Comparison of ENCODE assay signal across 7 mouse cellular contexts in genomic region chr2:112493539-112494260, GRCm38 (mm10). TPM values are rescaled to one million over a fixed set of nuclear protein-coding genes. Genes with fewer than 3 reads are reported as not detected.
DNase-seq lines count a peak whose midpoint lies in the region; ATAC-seq and TF ChIP-seq lines count a peak whose summit lies in the region.

No protein-coding gene starts in this region.

- H3K9me3 ChIP-seq in lung, embryonic 14.5 days (ENCODE audit: low read depth, low read length) = no peaks in the 10 kb centered on the region
- no peaks in the 10 kb centered on the region for H3K9me3 ChIP-seq in embryonic facial prominence, embryonic 11.5 days (replicated peaks; ENCODE audit: control insufficient read depth, low read length)
- no peaks in the 10 kb centered on the region for H3K9me3 ChIP-seq in neural tube, embryonic 12.5 days

- H3K27ac ChIP-seq in lung, embryonic 14.5 days (ENCODE audit: low read depth) = peak overlapping the region; percentile 99
- H3K27ac ChIP-seq in embryonic facial prominence, embryonic 11.5 days (replicated peaks; ENCODE audit: low read depth, low read length) = peak overlapping the region; percentile 99
- H3K27ac ChIP-seq in neural tube, embryonic 12.5 days = no peak overlapping the region

- WGBS in lung, embryonic 14.5 days = 36% methylated on average over 11 of the region's 11 CpGs
- 42% methylated on average over 11 of the region's 11 CpGs for WGBS in embryonic facial prominence, embryonic 11.5 days
- WGBS in neural tube, embryonic 12.5 days = 49% methylated on average over 11 of the region's 11 CpGs

- H3K27me3 ChIP-seq in lung, embryonic 14.5 days (ENCODE audit: insufficient read depth, low read length) = no peaks in the 10 kb centered on the region
- no peaks in the 10 kb centered on the region for H3K27me3 ChIP-seq in embryonic facial prominence, embryonic 11.5 days (ENCODE audit: control insufficient read depth, insufficient read depth, low read length)
- no peaks in the 10 kb centered on the region for H3K27me3 ChIP-seq in neural tube, embryonic 12.5 days (replicated peaks)

- peak; percentile 12; the same call in 1 of the 2 replicates for ATAC-seq in lung, embryonic 14.5 days (ENCODE audit: insufficient read depth)
- no peak; the same call in 1 of the 2 replicates for ATAC-seq in embryonic facial prominence, embryonic 11.5 days (replicated peaks; ENCODE audit: insufficient number of reproducible peaks, low FRiP score, low TSS enrichment, low read depth)
- ATAC-seq in inflammation-experienced regulatory T-cells, adult 6 months = peak; percentile 10
- peak; percentile 21 for ATAC-seq in neural tube, embryonic 12.5 days (ENCODE audit: low FRiP score, low read depth)

- H3K36me3 ChIP-seq in lung, embryonic 14.5 days (ENCODE audit: insufficient read depth) = no peaks in the 10 kb centered on the region
- no peaks in the 10 kb centered on the region for H3K36me3 ChIP-seq in embryonic facial prominence, embryonic 11.5 days (replicated peaks; ENCODE audit: control insufficient read depth, insufficient read depth, low read depth, low read length)
- H3K36me3 ChIP-seq in neural tube, embryonic 12.5 days = no peaks in the 10 kb centered on the region

- peak overlapping the region; percentile 84 for H3K4me2 ChIP-seq in lung, embryonic 14.5 days
- H3K4me2 ChIP-seq in embryonic facial prominence, embryonic 11.5 days (ENCODE audit: low read depth, low read length) = peak overlapping the region; percentile 75
- peak overlapping the region; percentile 72 for H3K4me2 ChIP-seq in neural tube, embryonic 12.5 days (replicated peaks)

- peak; percentile 56 for DNase-seq in lung, embryonic 14.5 days
- DNase-seq in lung, postnatal 14 days = no peak
- DNase-seq in embryonic facial prominence, embryonic 11.5 days (ENCODE audit: low spot score) = peak; percentile 14
- no peak for DNase-seq in cerebellum, postnatal 4 days (ENCODE audit: low spot score in 2 of 2)
- DNase-seq in urinary bladder, postnatal 10 days (ENCODE audit: low spot score) = no peak

- no peak for TF ChIP-seq CTCF in lung, embryonic 14.5 days (IDR thresholded peaks at IDR 0.05; ENCODE audit: low read depth)

- H3K4me3 ChIP-seq in lung, embryonic 14.5 days (ENCODE audit: low read depth, low read length) = peak overlapping the region; percentile 71
- H3K4me3 ChIP-seq in embryonic facial prominence, embryonic 11.5 days (ENCODE audit: low read depth, low read length) = peak overlapping the region; percentile 71
- peak overlapping the region; percentile 71 for H3K4me3 ChIP-seq in neural tube, embryonic 12.5 days

- H3K9ac ChIP-seq in lung, embryonic 14.5 days = peak overlapping the region; percentile 97
- H3K9ac ChIP-seq in embryonic facial prominence, embryonic 11.5 days (replicated peaks; ENCODE audit: low read length) = peak overlapping the region; percentile 99
- H3K9ac ChIP-seq in neural tube, embryonic 12.5 days = peak overlapping the region; percentile 94

- no peaks in the 10 kb centered on the region for H3K4me1 ChIP-seq in lung, embryonic 14.5 days (ENCODE audit: insufficient read depth)
- H3K4me1 ChIP-seq in embryonic facial prominence, embryonic 11.5 days (ENCODE audit: control insufficient read depth, insufficient read depth, low read length) = no peaks in the 10 kb centered on the region; the same call in 1 of the 2 replicates
- H3K4me1 ChIP-seq in neural tube, embryonic 12.5 days = peaks cover 16% of the 10 kb centered on the region; the same call in 1 of the 2 replicates

RNA-seq across cellular contexts. Expression of gene Aven, which starts 0.9 kb away (rescaled TPM):
- polyA plus RNA-seq in lung, embryonic 14.5 days (2014; fragmentation: Nextera tagmentation; extraction: Ambion mirVana) = 7.2 and 7.8 TPM in 2 replicates
- polyA plus RNA-seq in embryonic facial prominence, embryonic 11.5 days (2014; fragmentation: Nextera tagmentation; extraction: Ambion mirVana) = 8.3 and 10.0 TPM in 2 replicates
- 10 to 100 TPM in 2 of 3 experiments, 1 to 10 TPM in 1; 7.2 to 22.2 (median 12.3) TPM for polyA plus RNA-seq in inflammation-experienced regulatory T-cells, adult 6 months (2017; shearing (Covaris generic))
- polyA plus RNA-seq in neural tube, embryonic 12.5 days (2016; fragmentation: Nextera tagmentation; extraction: Ambion mirVana) = 8.5 and 10.7 TPM in 2 replicates

RNA-seq across cellular contexts. Expression of gene Chrm5, which starts 13.1 kb away (rescaled TPM):
- not detected in 2 replicates for polyA plus RNA-seq in lung, embryonic 14.5 days (2014; fragmentation: Nextera tagmentation; extraction: Ambion mirVana)
- not detected in 2 replicates for polyA plus RNA-seq in embryonic facial prominence, embryonic 11.5 days (2014; fragmentation: Nextera tagmentation; extraction: Ambion mirVana)
- not detected for polyA plus RNA-seq in inflammation-experienced regulatory T-cells, adult 6 months (2017; shearing (Covaris generic))
- 0.11 and 0.45 TPM in 2 replicates for polyA plus RNA-seq in neural tube, embryonic 12.5 days (2016; fragmentation: Nextera tagmentation; extraction: Ambion mirVana)

RNA-seq across cellular contexts. Expression of gene Emc7, which starts 38.9 kb away (rescaled TPM):
- 15.8 and 17.3 TPM in 2 replicates for polyA plus RNA-seq in lung, embryonic 14.5 days (2014; fragmentation: Nextera tagmentation; extraction: Ambion mirVana)
- 10.6 and 12.2 TPM in 2 replicates for polyA plus RNA-seq in embryonic facial prominence, embryonic 11.5 days (2014; fragmentation: Nextera tagmentation; extraction: Ambion mirVana)
- polyA plus RNA-seq in inflammation-experienced regulatory T-cells, adult 6 months (2017; shearing (Covaris generic)) = 10 to 100 TPM; 12.9 to 18.2 (median 13.3) TPM
- 13.8 and 14.6 TPM in 2 replicates for polyA plus RNA-seq in neural tube, embryonic 12.5 days (2016; fragmentation: Nextera tagmentation; extraction: Ambion mirVana)

Comparison
In these comparisons a context has a peak if more than half of its experiments do, and no peak if none do; other contexts are left out.
1. DNase-seq: peak in lung, embryonic 14.5 days (single experiment) and embryonic facial prominence, embryonic 11.5 days (single experiment); none in lung, postnatal 14 days (single experiment), cerebellum, postnatal 4 days (0 of 2) and urinary bladder, postnatal 10 days (single experiment).
2. Peak in every context shown above with its lines, with median percentiles within 50 percentile points of each other: H3K4me2 ChIP-seq, H3K4me3 ChIP-seq and H3K9ac ChIP-seq.